Mouse (Mus musculus) retina, adult 2 months (tissue): ENCODE measurements around the gene Sfswap.
"Not testable (repeated sequence)": the region's sequence is repeated elsewhere in the genome, so short reads cannot be mapped to it uniquely, and the experiment has no call there.

ENCODE experiments used
- DNase-seq: peaks from one replicate; pipeline ENCODE4 v3.0.0-alpha.2; 2012; ENCODE audit warnings: low read depth, low spot score

Sfswap gene

GRCm38 (mm10) chr5:129584583-129585541, 83.8 kb downstream of the Sfswap start:
- DNase-seq = no peak

DNA sequence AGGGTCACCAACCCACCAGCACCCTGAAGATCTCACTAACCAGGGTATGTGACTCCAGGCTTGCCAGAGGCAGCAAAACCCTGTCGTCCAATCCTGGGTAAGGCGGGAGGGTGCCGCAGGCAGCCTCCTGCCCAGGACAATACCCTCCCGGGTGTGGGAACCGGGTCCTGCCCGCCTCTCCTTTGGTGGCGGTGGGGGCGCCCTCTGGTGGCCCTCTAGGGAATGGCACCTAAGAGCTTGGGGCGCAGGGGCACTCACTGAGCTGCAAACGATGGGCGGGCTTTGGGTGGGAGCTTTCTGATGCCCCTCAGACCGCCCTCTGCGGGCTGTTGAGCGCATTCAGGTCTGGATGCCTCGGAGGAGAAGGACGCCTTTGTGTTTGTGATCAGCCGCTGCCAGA, 85.0 kb downstream of the Sfswap start:
- peak; percentile 26 for DNase-seq

GRCm38 (mm10) chr5:129586471-129586870, 85.5 kb downstream of the Sfswap start:
- DNase-seq = no peak

GRCm38 (mm10) chr5:129590915-129591314, 89.9 kb downstream of the Sfswap start:
- no peak for DNase-seq

DNA sequence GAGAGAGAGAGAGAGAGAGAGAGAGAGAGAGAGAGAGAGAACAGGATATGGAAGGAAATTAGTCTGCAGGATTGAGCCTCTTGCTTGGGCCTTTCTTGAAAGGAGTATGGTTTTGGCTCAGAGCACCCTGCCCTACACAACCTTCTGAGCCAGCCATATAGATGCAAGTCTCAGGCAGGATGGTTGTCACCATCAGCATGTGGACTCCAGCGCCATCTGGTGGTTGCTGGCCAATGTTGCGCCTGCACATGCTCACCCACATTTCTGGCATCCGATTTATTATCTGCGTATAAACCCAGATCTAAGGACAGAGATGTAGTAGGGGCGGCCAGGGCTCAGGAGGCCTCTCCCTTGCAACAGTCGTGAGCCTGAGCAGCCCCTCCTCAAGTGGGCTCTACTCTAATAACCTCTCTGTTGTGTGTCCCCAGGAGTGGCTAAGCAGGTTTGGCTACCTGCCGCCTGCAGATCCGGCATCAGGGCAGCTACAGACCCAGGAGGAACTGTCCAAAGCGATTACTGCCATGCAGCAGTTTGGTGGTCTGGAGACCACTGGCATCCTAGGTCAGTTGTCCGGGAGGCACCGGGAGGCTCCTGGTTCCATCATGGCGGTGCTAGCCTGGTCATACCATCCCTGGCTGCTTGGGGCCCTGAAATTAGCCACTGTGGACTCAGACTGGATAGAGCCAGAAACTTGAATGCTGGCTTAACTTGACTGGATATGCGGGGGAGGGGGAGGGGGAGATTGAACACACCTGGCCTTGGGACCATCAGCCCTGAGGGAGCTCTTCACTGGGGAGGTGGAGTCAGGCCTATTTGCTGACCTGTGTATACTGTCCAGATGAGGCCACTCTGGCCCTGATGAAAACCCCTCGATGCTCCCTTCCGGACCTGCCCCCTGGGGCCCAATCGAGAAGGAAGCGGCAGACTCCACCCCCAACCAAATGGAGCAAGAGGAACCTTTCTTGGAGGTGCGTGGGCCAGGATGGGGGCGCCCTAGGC, 93.4 kb downstream of the Sfswap start:
- peak; percentile 67 for DNase-seq

- DNase-seq = no peak
These were observed 101.1 kb downstream of the Sfswap start for GRCm38 (mm10) chr5:129602071-129602487.

DNA sequence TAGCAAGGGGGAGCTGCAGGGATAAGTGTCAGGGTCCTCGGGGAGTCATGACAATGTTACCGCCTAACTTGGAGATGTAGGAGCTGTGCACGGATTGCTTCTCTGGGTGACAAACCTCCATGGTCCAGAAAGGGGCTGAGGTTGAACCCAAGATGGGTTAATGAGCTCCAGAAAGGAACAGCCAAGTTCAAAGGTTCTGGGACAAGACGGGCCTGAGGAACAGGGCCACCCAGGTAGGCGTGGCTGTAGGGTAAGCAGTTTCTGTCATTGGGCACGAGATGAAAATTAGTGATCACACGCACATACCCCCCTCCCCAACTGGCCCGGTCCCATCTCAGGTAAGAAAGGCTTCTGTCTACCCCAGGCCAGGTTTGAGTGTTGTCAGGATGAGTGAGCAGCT, 106.5 kb downstream of the Sfswap start:
- DNase-seq = no peak

- peak; percentile 37 for DNase-seq
These were observed 110.0 kb downstream of the Sfswap start for GRCm38 (mm10) chr5:129611060-129611459.

DNA sequence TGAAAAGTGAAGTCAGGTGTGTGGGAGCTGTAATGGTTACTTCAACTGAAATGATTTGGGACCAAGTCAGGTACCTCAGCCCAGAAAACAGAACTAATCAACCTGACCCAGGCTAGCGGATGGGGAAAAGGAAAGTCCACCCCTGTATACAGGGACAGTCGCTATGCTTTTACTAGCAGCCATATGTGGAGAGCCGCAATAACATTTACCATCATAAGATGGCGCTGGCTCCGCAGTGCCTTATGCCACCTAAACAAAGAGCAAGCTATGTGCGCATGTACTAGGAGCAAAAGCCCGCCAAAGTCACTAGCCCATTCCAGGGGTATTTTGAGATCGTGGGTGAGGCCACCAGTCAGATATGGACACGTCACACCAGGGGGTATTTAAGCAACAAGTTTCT, 119.6 kb downstream of the Sfswap start:
- DNase-seq = not testable (repeated sequence)
